Mouse (Mus musculus) heart, postnatal 0 days (tissue): Measurements from ENCODE around the gene Ddx4.

ENCODE experiments used
- CTCF ChIP-seq: IDR thresholded peaks from 2 replicates; pipeline ENCODE4 v1.5.1; 2016; ENCODE audit warnings: antibody characterized with exemption, control low read depth, low read depth
- EP300 ChIP-seq: IDR thresholded peaks from 2 replicates; pipeline ENCODE4 v1.6.1; 2016; ENCODE audit warnings: antibody characterized with exemption, low read depth

DNA sequence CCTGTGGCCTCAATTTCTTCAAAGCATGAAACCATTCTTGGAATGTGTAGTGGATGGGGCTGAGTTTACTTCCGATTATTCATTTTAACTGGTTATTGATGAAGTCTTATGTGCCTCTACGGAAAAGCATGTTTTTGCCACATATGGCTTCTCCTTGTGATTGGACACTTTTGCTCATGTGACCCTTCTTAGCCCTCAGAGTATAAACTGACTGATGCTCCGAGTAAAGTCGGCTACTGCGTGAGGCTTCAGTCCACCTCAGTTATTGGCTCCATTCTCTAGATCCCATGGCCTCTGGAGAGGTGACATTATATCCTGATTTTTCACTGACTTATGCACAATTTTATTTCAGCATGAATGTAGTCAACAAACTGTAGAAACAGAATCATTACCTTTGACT, 99.0 kb downstream of the Ddx4 start:
- TF ChIP-seq EP300: no peak
- TF ChIP-seq CTCF: no peak
